Mouse (Mus musculus): ENCODE results near the gene Gdpd5. TPM values are rescaled to one million over a fixed set of nuclear protein-coding genes. Genes with fewer than 3 reads are reported as not detected.
"Not testable (repeated sequence)": the region's sequence is repeated elsewhere in the genome, so short reads cannot be mapped to it uniquely, and the experiment has no call there.

The Gdpd5 gene
- total RNA-seq, 2 experiments from 2014 or later: 40.9 to 43.1 TPM

GRCm38 (mm10) chr7:99468283-99469132, 87.3 kb downstream of the Gdpd5 start:
- intact Hi-C loops (cut with DNase I): no loop called here
- peak; percentile 81 for DNase-seq

- peak; percentile 40 to 56 for DNase-seq
- intact Hi-C loops (cut with DNase I): no loop called here
Observed at GRCm38 (mm10) chr7:99469680-99470405, 88.6 kb downstream of the Gdpd5 start.

- intact Hi-C loops (cut with DNase I): no loop called here
Observed at GRCm38 (mm10) chr7:99471578-99471977, 90.4 kb downstream of the Gdpd5 start.

DNA sequence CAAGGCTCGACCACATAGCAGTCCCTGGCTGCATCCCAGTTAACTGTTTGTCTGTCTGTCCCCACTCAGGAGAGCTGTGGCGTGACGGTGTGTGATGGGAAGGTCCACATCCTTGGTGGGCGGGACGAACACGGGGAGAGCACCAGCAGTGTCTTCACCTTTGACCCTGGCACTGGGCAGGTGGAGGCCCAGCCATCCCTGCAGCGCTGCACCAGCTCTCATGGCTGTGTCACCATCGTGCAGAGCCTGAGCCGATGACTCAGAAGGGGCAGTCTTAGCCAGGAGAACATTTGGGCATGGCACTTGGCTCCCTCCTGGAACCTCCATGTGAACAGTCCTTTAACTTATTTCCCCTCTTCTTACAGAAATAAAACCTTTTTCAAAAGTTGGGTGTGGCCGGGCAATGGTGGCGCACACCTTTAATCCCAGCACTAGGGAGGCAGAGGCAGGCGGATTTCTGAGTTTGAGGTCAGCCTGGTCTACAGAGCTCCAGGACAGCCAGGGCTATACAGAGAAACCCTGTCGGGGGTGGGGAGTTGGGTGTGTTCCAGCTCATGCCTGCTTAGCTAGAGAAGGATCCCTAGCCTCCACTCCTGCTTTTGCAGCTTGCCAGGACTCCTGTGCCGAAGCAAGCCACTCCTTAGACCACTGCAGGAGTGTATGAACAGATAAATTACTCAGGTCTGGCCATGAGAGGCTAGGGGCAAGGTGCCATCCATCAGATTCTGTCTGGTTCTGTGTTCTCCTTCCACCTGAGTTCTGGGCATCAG, 92.6 kb downstream of the Gdpd5 start:
- DNase-seq: no peak
- intact Hi-C loops (cut with DNase I): no loop called here

More at GRCm38 (mm10) chr7:99471578-99471977, 90.4 kb downstream of the Gdpd5 start:
- DNase-seq: no peak

- peak in 1 of 2 experiments; percentile 42 for DNase-seq
- intact Hi-C loops (cut with DNase I): no loop called here
Observed at GRCm38 (mm10) chr7:99474836-99475561, 93.8 kb downstream of the Gdpd5 start.

DNA sequence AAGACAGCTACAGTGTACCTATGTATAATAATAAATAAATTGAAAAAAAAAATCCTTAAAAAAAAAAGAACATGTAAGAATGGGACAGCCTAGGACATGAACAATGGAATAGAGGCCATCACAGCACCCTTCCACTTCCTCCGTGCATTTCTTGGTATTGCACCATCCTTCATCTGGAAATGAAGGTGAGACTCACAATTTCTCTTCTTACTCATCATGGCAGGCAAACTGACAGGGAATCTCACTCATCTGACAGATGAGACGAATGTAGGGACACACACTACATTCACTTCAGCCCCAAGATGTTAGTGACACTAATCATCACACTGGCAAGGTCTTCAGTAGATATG, 94.3 kb downstream of the Gdpd5 start:
- no peak for DNase-seq
- intact Hi-C loops (cut with DNase I): no loop called here

GRCm38 (mm10) chr7:99476558-99477114, 95.4 kb downstream of the Gdpd5 start:
- DNase-seq: no peak
- intact Hi-C loops (cut with DNase I): no loop called here

GRCm38 (mm10) chr7:99477235-99477634, 96.0 kb downstream of the Gdpd5 start:
- DNase-seq: no peak
- intact Hi-C loops (cut with DNase I): no loop called here

- intact Hi-C loops (cut with DNase I): no loop called here
Observed at GRCm38 (mm10) chr7:99482637-99483036, 101.4 kb downstream of the Gdpd5 start.

GRCm38 (mm10) chr7:99483271-99483923, 102.2 kb downstream of the Gdpd5 start, which contains the start of gene Rps3:
TSS of gene Rps3 (minus strand) at chr7:99483738.
- DNase-seq: peak; percentile 96 to 97
- intact Hi-C loops (cut with DNase I): no loop called here

More at GRCm38 (mm10) chr7:99482637-99483036, 101.4 kb downstream of the Gdpd5 start:
- no peak for DNase-seq

GRCm38 (mm10) chr7:99483924-99484319, 102.7 kb downstream of the Gdpd5 start:
- intact Hi-C loops (cut with DNase I): no loop called here
- no peak for DNase-seq

GRCm38 (mm10) chr7:99484679-99485078, 103.5 kb downstream of the Gdpd5 start:
- DNase-seq: peak in 1 of 2 experiments; percentile 4
- intact Hi-C loops (cut with DNase I): no loop called here

- intact Hi-C loops (cut with DNase I): no loop called here
Observed at GRCm38 (mm10) chr7:99489708-99490107, 108.5 kb downstream of the Gdpd5 start.

GRCm38 (mm10) chr7:99499128-99499527, 117.9 kb downstream of the Gdpd5 start:
- no peak for DNase-seq
- intact Hi-C loops (cut with DNase I): no loop called here

More at GRCm38 (mm10) chr7:99489708-99490107, 108.5 kb downstream of the Gdpd5 start:
- no peak for DNase-seq

GRCm38 (mm10) chr7:99500201-99500600, 119.0 kb downstream of the Gdpd5 start:
- DNase-seq: peak; percentile 82 to 90
- intact Hi-C loops (cut with DNase I): loop anchor here (1.0 to 5.0 kb wide), 4 partner anchors 56 to 377 kb away; no protein-coding TSS in a partner anchor

- DNase-seq: no peak
- intact Hi-C loops (cut with DNase I): loop anchor here (1.0 to 5.0 kb wide), 4 partner anchors 56 to 377 kb away; no protein-coding TSS in a partner anchor
Observed at GRCm38 (mm10) chr7:99500655-99501054, 119.4 kb downstream of the Gdpd5 start.

DNA sequence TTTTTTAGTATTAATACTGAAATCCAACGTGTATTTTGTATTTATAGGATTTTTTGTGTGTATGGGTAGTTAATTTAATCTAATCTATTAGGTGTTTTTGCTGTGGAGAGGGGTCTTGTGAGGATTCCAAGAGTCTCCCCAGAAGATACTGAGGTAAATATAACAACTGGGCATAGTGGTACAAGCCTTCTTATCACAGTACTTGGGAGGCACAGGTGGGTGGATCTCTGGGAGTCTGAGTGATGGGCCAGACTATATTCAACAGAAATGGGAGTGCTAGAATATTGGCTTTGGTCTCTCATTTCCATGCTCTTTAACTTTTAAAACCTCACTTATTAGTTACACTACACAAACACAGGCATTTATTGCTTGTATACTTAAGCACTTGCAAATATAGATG, 119.9 kb downstream of the Gdpd5 start:
- intact Hi-C loops (cut with DNase I): loop anchor here (5.0 kb wide), 2 partner anchors 296 to 376 kb away; no protein-coding TSS in a partner anchor
- no peak for DNase-seq

GRCm38 (mm10) chr7:99504556-99504955, 123.3 kb downstream of the Gdpd5 start:
- no peak for DNase-seq
- intact Hi-C loops (cut with DNase I): loop anchor here (5.0 kb wide), 2 partner anchors 293 to 373 kb away; no protein-coding TSS in a partner anchor

DNA sequence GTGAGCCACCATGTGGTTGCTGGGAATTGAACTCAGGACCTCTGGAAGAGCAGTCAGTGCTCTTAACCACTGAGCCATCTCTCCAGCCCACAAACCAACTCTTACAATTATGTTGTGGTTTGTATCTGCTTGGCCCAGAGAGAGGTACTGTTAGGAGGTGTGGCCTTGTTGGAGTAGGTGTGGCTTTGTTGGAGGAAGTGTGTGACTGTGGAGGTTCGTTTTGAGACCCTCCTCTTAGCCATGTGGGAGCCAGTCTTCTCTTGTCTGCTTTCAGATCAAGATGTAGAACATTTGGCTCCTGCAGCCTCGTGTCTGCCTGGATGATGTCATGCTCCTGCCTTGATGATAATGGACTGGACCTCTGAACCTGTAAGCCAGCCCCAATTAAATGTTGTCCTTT, 127.0 kb downstream of the Gdpd5 start:
- DNase-seq; intact Hi-C loops (cut with DNase I): not testable (repeated sequence)

All from heart, postnatal 10 days (tissue).